Mouse (Mus musculus) MEL-GATA-1-ER (cell line): ENCODE data around the gene Asic2.

ENCODE experiments used
- DNase-seq: peaks from one replicate; pipeline ENCODE4 v3.0.0-alpha.2; 2012; ENCODE audit warnings: low read depth; ENCODE audit errors: extremely low read depth

The Asic2 gene

GRCm38 (mm10) chr11:80946163-80946562 is 1022.1 kb downstream of the Asic2 start:
- no peak for DNase-seq

GRCm38 (mm10) chr11:80923286-80923951 is 1044.8 kb downstream of the Asic2 start:
- no peak for DNase-seq

- DNase-seq, result no peak
Measured at GRCm38 (mm10) chr11:80918332-80918731, 1049.9 kb downstream of the Asic2 start.

GRCm38 (mm10) chr11:80917688-80918087 is 1050.6 kb downstream of the Asic2 start:
- DNase-seq, result no peak

GRCm38 (mm10) chr11:80913408-80914024 is 1054.7 kb downstream of the Asic2 start:
- DNase-seq, result no peak

GRCm38 (mm10) chr11:80912721-80913120 is 1055.5 kb downstream of the Asic2 start:
- DNase-seq, result no peak

GRCm38 (mm10) chr11:80907820-80908219 is 1060.4 kb downstream of the Asic2 start:
- no peak for DNase-seq

- no peak for DNase-seq
Measured at GRCm38 (mm10) chr11:80906456-80906855, 1061.8 kb downstream of the Asic2 start.

GRCm38 (mm10) chr11:80904559-80904958 is 1063.7 kb downstream of the Asic2 start:
- DNase-seq, result no peak

GRCm38 (mm10) chr11:80903426-80903825 is 1064.8 kb downstream of the Asic2 start:
- no peak for DNase-seq

GRCm38 (mm10) chr11:80902664-80903063 is 1065.6 kb downstream of the Asic2 start:
- DNase-seq, result no peak

- DNase-seq, result no peak
Measured at GRCm38 (mm10) chr11:80900555-80900954, 1067.7 kb downstream of the Asic2 start.

- DNase-seq, result no peak
Measured at GRCm38 (mm10) chr11:80895853-80896252, 1072.4 kb downstream of the Asic2 start.

GRCm38 (mm10) chr11:80889336-80890063 is 1078.8 kb downstream of the Asic2 start:
- no peak for DNase-seq

- DNase-seq, result no peak
Measured at GRCm38 (mm10) chr11:80887021-80887420, 1081.2 kb downstream of the Asic2 start.

GRCm38 (mm10) chr11:80886365-80886764 is 1081.9 kb downstream of the Asic2 start:
- DNase-seq, result no peak

- no peak for DNase-seq
Measured at GRCm38 (mm10) chr11:80884521-80885231, 1083.6 kb downstream of the Asic2 start.

GRCm38 (mm10) chr11:80882229-80882810 is 1085.9 kb downstream of the Asic2 start:
- no peak for DNase-seq

- DNase-seq, result no peak
Measured at GRCm38 (mm10) chr11:80878026-80878425, 1090.2 kb downstream of the Asic2 start.

GRCm38 (mm10) chr11:80877131-80877651 is 1091.1 kb downstream of the Asic2 start:
- DNase-seq, result no peak
